Mouse (Mus musculus): ENCODE data around the gene Plscr5. TPM values are rescaled to one million over a fixed set of nuclear protein-coding genes. Genes with fewer than 3 reads are reported as not detected.

Gene Plscr5
- polyA plus RNA-seq, 1 experiment from 2014 or later: not detected

DNA sequence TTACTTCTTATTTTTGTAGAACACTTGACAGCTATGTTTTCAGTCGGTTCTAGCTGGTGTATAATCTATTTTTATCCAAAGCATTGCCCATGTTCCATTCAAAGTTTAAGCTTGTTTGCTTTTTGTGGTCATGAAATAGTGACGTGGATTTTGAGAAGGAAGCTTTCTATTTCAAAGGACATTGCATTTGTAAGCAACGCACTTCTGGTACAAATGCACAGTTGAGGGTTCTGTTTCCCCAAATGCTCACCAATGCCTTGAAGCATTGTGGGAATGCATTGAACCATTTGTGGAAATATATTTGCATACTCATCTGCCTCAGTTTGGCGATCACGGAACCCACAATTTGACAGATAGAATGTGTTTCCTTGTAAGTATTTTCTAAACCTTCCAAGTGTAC is 60.0 kb downstream of the Plscr5 start:
- Histone ChIP-seq H3K4me3 (ENCODE audit: inconsistent target) (no peak overlapping the region), H3K36me3 (ENCODE audit: inconsistent target) (no peaks in the 10 kb centered on the region), H3K27ac (no peak overlapping the region), H3K79me2 (ENCODE audit: inconsistent target) (peaks cover 41% of the 10 kb centered on the region)
- 15% methylated on average over 5 of the region's 5 CpGs for WGBS (ENCODE audit: missing documents)

DNA sequence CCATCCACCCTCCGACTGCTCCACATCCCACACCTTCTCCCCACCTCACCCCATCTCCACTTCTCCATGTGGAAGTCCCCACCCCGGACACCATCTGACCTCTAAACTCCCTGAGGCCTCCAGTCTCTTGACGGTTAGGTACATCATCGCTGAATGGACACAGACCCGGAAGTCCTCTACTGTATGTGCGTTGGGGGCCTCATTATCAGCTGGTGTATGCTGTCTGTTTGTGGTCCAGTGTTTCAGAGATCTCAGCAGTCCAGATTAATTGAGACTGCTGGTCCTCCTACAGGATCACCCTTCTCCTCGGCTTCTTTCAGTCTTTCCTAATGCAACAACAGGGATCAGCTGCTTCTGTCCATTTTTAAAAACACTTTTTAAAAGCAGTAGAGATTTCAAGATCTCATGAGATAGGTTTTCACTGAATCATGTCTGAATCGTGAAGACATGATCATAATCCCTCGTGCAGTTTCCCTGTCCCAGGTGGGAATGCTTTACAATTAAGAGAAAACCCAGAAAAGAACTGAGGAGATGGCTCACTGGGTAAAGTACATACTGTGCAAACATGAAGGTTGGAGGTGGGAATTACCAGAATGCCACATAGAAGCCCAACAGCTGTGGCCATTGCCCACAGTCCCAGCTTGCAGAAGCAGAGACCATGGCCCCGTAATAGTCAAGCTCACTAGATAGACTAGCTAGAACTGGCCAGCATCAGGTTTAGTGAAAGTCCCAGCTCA is 61.0 kb downstream of the Plscr5 start:
- Histone ChIP-seq H3K36me3 (ENCODE audit: inconsistent target) (no peaks in the 10 kb centered on the region), H3K27ac (no peak overlapping the region), H3K4me3 (ENCODE audit: inconsistent target) (no peak overlapping the region), H3K79me2 (ENCODE audit: inconsistent target) (peaks cover 41% of the 10 kb centered on the region)
- WGBS (ENCODE audit: missing documents): 90% methylated on average over 10 of the region's 10 CpGs

Other genes with a start within 250 kb of the Plscr5 start
- gene Plscr1, start 56.8 kb downstream of the Plscr5 start, polyA plus RNA-seq (2018): 9.8 to 17.8 TPM (median 12.4 TPM) in 3 replicates
- gene Plscr2, start 82.7 kb downstream of the Plscr5 start, polyA plus RNA-seq (2018): not detected in 3 replicates
- not detected in 3 replicates for gene 1700057G04Rik, start 116.4 kb downstream of the Plscr5 start, polyA plus RNA-seq (2018)

All from macrophage (primary cell).